Mouse (Mus musculus): ENCODE data around the gene Tspan9.

The Tspan9 gene

GRCm38 (mm10) chr6:127980381-127981045 lies 162.9 kb downstream of the Tspan9 start:
- DNase-seq (ENCODE audit: extremely low spot score) = no peak

GRCm38 (mm10) chr6:127979831-127980230 lies 163.6 kb downstream of the Tspan9 start:
- DNase-seq (ENCODE audit: extremely low spot score) = no peak

- DNase-seq (ENCODE audit: extremely low spot score) = no peak
These were observed 164.5 kb downstream of the Tspan9 start for GRCm38 (mm10) chr6:127978941-127979340.

- DNase-seq (ENCODE audit: extremely low spot score) = no peak
These were observed 166.7 kb downstream of the Tspan9 start for GRCm38 (mm10) chr6:127976695-127977094.

GRCm38 (mm10) chr6:127974000-127974399 lies 169.4 kb downstream of the Tspan9 start:
- DNase-seq (ENCODE audit: extremely low spot score) = no peak

GRCm38 (mm10) chr6:127973553-127973952 lies 169.8 kb downstream of the Tspan9 start:
- DNase-seq (ENCODE audit: extremely low spot score) = no peak

- DNase-seq (ENCODE audit: extremely low spot score) = no peak
These were observed 171.5 kb downstream of the Tspan9 start for GRCm38 (mm10) chr6:127971931-127972330.

- no peak for DNase-seq (ENCODE audit: extremely low spot score)
These were observed 172.5 kb downstream of the Tspan9 start for GRCm38 (mm10) chr6:127970848-127971247.

GRCm38 (mm10) chr6:127970120-127970519 lies 173.3 kb downstream of the Tspan9 start:
- peak; percentile 76 for DNase-seq (ENCODE audit: extremely low spot score)

GRCm38 (mm10) chr6:127969709-127970108 lies 173.7 kb downstream of the Tspan9 start:
- DNase-seq (ENCODE audit: extremely low spot score) = no peak

GRCm38 (mm10) chr6:127965497-127965896 lies 177.9 kb downstream of the Tspan9 start:
- DNase-seq (ENCODE audit: extremely low spot score) = peak; percentile 27

- DNase-seq (ENCODE audit: extremely low spot score) = no peak
These were observed 183.2 kb downstream of the Tspan9 start for GRCm38 (mm10) chr6:127960203-127960602.

- DNase-seq (ENCODE audit: extremely low spot score) = no peak
These were observed 187.2 kb downstream of the Tspan9 start for GRCm38 (mm10) chr6:127956172-127956571.

GRCm38 (mm10) chr6:127953071-127953470 lies 190.3 kb downstream of the Tspan9 start:
- no peak for DNase-seq (ENCODE audit: extremely low spot score)

- DNase-seq (ENCODE audit: extremely low spot score) = no peak
These were observed 193.5 kb downstream of the Tspan9 start for GRCm38 (mm10) chr6:127949885-127950284.

- DNase-seq (ENCODE audit: extremely low spot score) = no peak
These were observed 194.7 kb downstream of the Tspan9 start for GRCm38 (mm10) chr6:127948656-127949055.

GRCm38 (mm10) chr6:127945725-127946124 lies 197.7 kb downstream of the Tspan9 start:
- peak; percentile 77 for DNase-seq (ENCODE audit: extremely low spot score)

- DNase-seq (ENCODE audit: extremely low spot score) = no peak
These were observed 201.0 kb downstream of the Tspan9 start for GRCm38 (mm10) chr6:127942421-127942820.

- no peak for DNase-seq (ENCODE audit: extremely low spot score)
These were observed 208.3 kb downstream of the Tspan9 start for GRCm38 (mm10) chr6:127935105-127935504.

- DNase-seq (ENCODE audit: extremely low spot score) = no peak
These were observed 209.6 kb downstream of the Tspan9 start for GRCm38 (mm10) chr6:127933841-127934240.

GRCm38 (mm10) chr6:127932697-127933096 lies 210.7 kb downstream of the Tspan9 start:
- peak; percentile 27 for DNase-seq (ENCODE audit: extremely low spot score)

- DNase-seq (ENCODE audit: extremely low spot score) = no peak
These were observed 214.7 kb downstream of the Tspan9 start for GRCm38 (mm10) chr6:127928682-127929081.

GRCm38 (mm10) chr6:127925915-127926314 lies 217.5 kb downstream of the Tspan9 start:
- DNase-seq (ENCODE audit: extremely low spot score) = no peak

GRCm38 (mm10) chr6:127924750-127925149 lies 218.6 kb downstream of the Tspan9 start:
- no peak for DNase-seq (ENCODE audit: extremely low spot score)
